Mouse (Mus musculus) ES-E14 (cell line): Measurements from ENCODE around the gene Pop7.

Source experiments
- CHD2 ChIP-seq: IDR thresholded peaks from 2 replicates; pipeline ENCODE4 v1.6.1; 2014; ENCODE audit warnings: mild to moderate bottlenecking, low read depth, low read length, inconsistent platforms
- HCFC1 ChIP-seq: IDR thresholded peaks from 2 replicates; pipeline ENCODE4 v1.6.1; 2012; ENCODE audit warnings: low read length, inconsistent platforms, borderline replicate concordance; ENCODE audit not compliant: insufficient read depth
- MAFK ChIP-seq: IDR thresholded peaks from 2 replicates; pipeline ENCODE4 v1.6.1; 2014; ENCODE audit warnings: mild to moderate bottlenecking, low read depth, low read length, inconsistent platforms; ENCODE audit not compliant: insufficient read depth
- ZC3H11A ChIP-seq: IDR thresholded peaks from 2 replicates; pipeline ENCODE4 v1.6.1; 2012; ENCODE audit warnings: low read depth, mild to moderate bottlenecking, inconsistent platforms, low read length, borderline replicate concordance
- ZNF384 ChIP-seq: IDR thresholded peaks from 2 replicates; pipeline ENCODE4 v1.6.1; 2012; ENCODE audit warnings: low read depth, low read length, inconsistent platforms

DNA sequence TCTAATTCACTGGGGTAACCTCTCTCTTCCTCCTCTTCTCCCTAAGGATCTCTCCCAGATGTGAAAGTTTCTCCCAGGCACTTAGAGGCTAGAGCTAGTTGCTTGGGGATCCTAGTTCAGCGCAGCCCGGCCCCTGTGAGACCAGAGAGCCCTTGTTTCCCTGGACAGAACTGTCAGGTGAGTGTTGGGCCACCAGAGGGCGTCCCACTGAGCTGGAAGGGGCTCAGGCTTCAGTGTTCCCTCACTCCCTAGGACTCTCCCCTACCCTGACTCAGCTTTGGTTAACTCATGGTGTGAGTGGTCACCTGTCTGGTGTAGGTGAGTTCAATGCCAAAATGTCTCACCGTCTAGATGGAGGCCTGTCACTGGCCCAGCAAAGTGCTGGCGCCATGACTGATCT, 16.1 kb upstream of the Pop7 start, which contains the start of gene Gigyf1:
- TF ChIP-seq CHD2, result no peak
- TF ChIP-seq ZC3H11A, result no peak
- TF ChIP-seq ZNF384, result no peak
- peak; percentile 14; the same call in 1 of the 2 replicates for TF ChIP-seq MAFK
- no peak for TF ChIP-seq HCFC1
